23 mouse cellular contexts compared by ENCODE assay signal in the genomic region with DNA sequence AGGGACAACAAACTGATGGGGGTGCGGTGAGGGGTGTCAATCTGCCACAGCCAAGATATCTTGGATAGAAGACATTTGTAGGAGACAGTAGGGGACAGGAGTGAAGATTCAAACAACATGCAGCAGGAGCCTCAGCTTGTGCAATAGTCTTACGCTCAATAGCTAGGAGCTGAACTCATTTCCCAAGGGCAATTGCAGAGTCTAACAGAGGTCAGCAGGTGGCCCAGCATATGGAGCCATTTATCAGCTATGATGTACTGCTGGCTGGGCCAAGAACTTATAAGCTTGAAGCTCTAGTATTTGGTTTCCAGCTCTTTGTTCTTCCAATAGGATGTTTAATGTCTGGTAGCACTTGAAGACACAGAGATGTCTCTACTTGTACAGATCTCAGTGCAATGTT. TPM values are rescaled to one million over a fixed set of nuclear protein-coding genes. Genes with fewer than 3 reads are reported as not detected.
DNase-seq lines count a peak whose midpoint lies in the region; ATAC-seq and TF ChIP-seq lines count a peak whose summit lies in the region.
"Had no signal": no experiment of that assay in that cellular context is flagged by ENCODE, and none has a peak within 500 bp of the region (broad histone marks: within the 10 kb centered on the region; RNA-seq: fewer than 3 reads in every experiment).

No protein-coding gene starts in this region.

- TF ChIP-seq POLR2A in myocyte (IDR thresholded peaks at IDR 0.05; ENCODE audit: insufficient read length, low read depth), result no peak

- no peaks in the 10 kb centered on the region for H3K36me3 ChIP-seq in embryonic facial prominence, embryonic 10.5 days (replicated peaks)
- no peaks in the 10 kb centered on the region for H3K36me3 ChIP-seq in myocyte (ENCODE audit: control insufficient read depth, insufficient read depth)
- no peaks in the 10 kb centered on the region for H3K36me3 ChIP-seq in neural tube, embryonic 15.5 days
- H3K36me3 ChIP-seq: embryonic facial prominence, embryonic 12.5 days; forebrain, embryonic 12.5 days; heart, embryonic 13.5 days; hindbrain, embryonic 15.5 days had no signal

- no peak overlapping the region for H3K27ac ChIP-seq in embryonic facial prominence, embryonic 10.5 days (replicated peaks)
- no peak overlapping the region for H3K27ac ChIP-seq in neural tube, embryonic 15.5 days (replicated peaks)
- H3K27ac ChIP-seq: embryonic facial prominence, embryonic 12.5 days; forebrain, embryonic 12.5 days; heart, embryonic 13.5 days; hindbrain, embryonic 15.5 days had no signal

- no peaks in the 10 kb centered on the region for H3K27me3 ChIP-seq in embryonic facial prominence, embryonic 10.5 days (replicated peaks; ENCODE audit: low read depth, poor library complexity, severe bottlenecking)
- no peaks in the 10 kb centered on the region for H3K27me3 ChIP-seq in myocyte (ENCODE audit: control insufficient read depth, insufficient read depth, insufficient read length)
- no peaks in the 10 kb centered on the region for H3K27me3 ChIP-seq in neural tube, embryonic 15.5 days (replicated peaks)
- H3K27me3 ChIP-seq: embryonic facial prominence, embryonic 12.5 days; forebrain, embryonic 12.5 days; heart, embryonic 13.5 days; hindbrain, embryonic 15.5 days; Patski had no signal

- no peaks in the 10 kb centered on the region for H3K9me3 ChIP-seq in embryonic facial prominence, embryonic 10.5 days
- no peaks in the 10 kb centered on the region for H3K9me3 ChIP-seq in neural tube, embryonic 15.5 days (replicated peaks)
- H3K9me3 ChIP-seq: embryonic facial prominence, embryonic 12.5 days; forebrain, embryonic 12.5 days; heart, embryonic 13.5 days; hindbrain, embryonic 15.5 days had no signal

- no peak overlapping the region for H3ac ChIP-seq in myocyte (ENCODE audit: control insufficient read depth, insufficient read length)

- no peak overlapping the region for H3K4me3 ChIP-seq in embryonic facial prominence, embryonic 10.5 days
- H3K4me3 ChIP-seq in myocyte, result no peak overlapping the region
- no peak overlapping the region for H3K4me3 ChIP-seq in neural tube, embryonic 15.5 days (replicated peaks)
- H3K4me3 ChIP-seq: embryonic facial prominence, embryonic 12.5 days; forebrain, embryonic 12.5 days; heart, embryonic 13.5 days; hindbrain, embryonic 15.5 days had no signal

- no peaks in the 10 kb centered on the region for H3K79me2 ChIP-seq in myocyte (ENCODE audit: control insufficient read depth, insufficient read depth)

- no peak for ATAC-seq in neural tube, embryonic 15.5 days (ENCODE audit: low FRiP score)
- ATAC-seq: activated CD4-positive, CD25-positive, alpha-beta regulatory T cell, adult 4 months; forebrain, embryonic 16.5 days; intestine, embryonic 16.5 days; Patski had no signal

- H3K9ac ChIP-seq in neural tube, embryonic 15.5 days (replicated peaks), result no peak overlapping the region
- H3K9ac ChIP-seq: embryonic facial prominence, embryonic 12.5 days; forebrain, embryonic 12.5 days; heart, embryonic 13.5 days; hindbrain, embryonic 15.5 days had no signal

- WGBS in embryonic facial prominence, embryonic 10.5 days, result 70% methylated on average over 2 of the region's 2 CpGs
- 84% methylated on average over 2 of the region's 2 CpGs for WGBS in neural tube, embryonic 15.5 days

- H3K4me1 ChIP-seq in embryonic facial prominence, embryonic 10.5 days, result peaks cover 4% of the 10 kb centered on the region; the same call in 1 of the 2 replicates
- H3K4me1 ChIP-seq in neural tube, embryonic 15.5 days, result no peaks in the 10 kb centered on the region
- H3K4me1 ChIP-seq: embryonic facial prominence, embryonic 12.5 days; forebrain, embryonic 12.5 days; heart, embryonic 13.5 days; hindbrain, embryonic 15.5 days had no signal

- peak; percentile 22 for DNase-seq in embryo, embryonic 10 days (ENCODE audit: low spot score)
- DNase-seq in embryo, embryonic 9.5 days (ENCODE audit: extremely low spot score), result no peak
- DNase-seq in 3T3-L1 (ENCODE audit: low read depth, low spot score), result peak; percentile 20
- peak; percentile 17 for DNase-seq in embryonic facial prominence, embryonic 10.5 days (ENCODE audit: low spot score)
- DNase-seq in left cerebral cortex, adult 9 months (ENCODE audit: low spot score in 2 of 2), result no peak
- DNase-seq: adrenal gland, adult 2 months; adrenal gland, postnatal 25 days; cerebellum, adult 18-20 months; cerebellum, postnatal 10 days; gastrocnemius, postnatal 14 days; heart, postnatal 36 days had no signal

- H3K4me2 ChIP-seq in myocyte (ENCODE audit: low read depth), result no peak overlapping the region
- H3K4me2 ChIP-seq in neural tube, embryonic 15.5 days, result no peak overlapping the region
- H3K4me2 ChIP-seq: embryonic facial prominence, embryonic 12.5 days; forebrain, embryonic 12.5 days; heart, embryonic 13.5 days; hindbrain, embryonic 15.5 days had no signal

TF ChIP-seq in myocyte, 11 proteins besides CTCF, POLR2A, EP300 and RAD21:
- TF ChIP-seq CEBPB (IDR thresholded peaks at IDR 0.05; ENCODE audit: insufficient read depth, poor library complexity, severe bottlenecking), result peak; percentile 13; the same call in 1 of the 2 replicates
- TF ChIP-seq E2F4 (IDR thresholded peaks at IDR 0.05; ENCODE audit: insufficient read depth), result no peak

RNA-seq across cellular contexts. Expression of a gene that starts 9.3 kb away (rescaled TPM):
- 0.10 TPM in 1 of 2 replicates, not detected in the other for polyA plus RNA-seq in embryonic facial prominence, embryonic 10.5 days (2016; fragmentation: Nextera tagmentation; extraction: Ambion mirVana)
- 0.08 TPM for polyA plus RNA-seq in myocyte (2012; fragmentation: generic; extraction: Trizol)
- polyA plus RNA-seq in neural tube, embryonic 15.5 days (2015; fragmentation: Nextera tagmentation; extraction: Ambion mirVana), result 0.08 and 0.09 TPM in 2 replicates
- polyA plus RNA-seq: adrenal gland, adult 2 months; forebrain, embryonic 12.5 days; forebrain, embryonic 16.5 days; frontal cortex, adult 2 months; hindbrain, embryonic 11.5 days had no signal

Comparison
In these comparisons a context has a peak if more than half of its experiments do, and no peak if none do; other contexts are left out.
1. DNase-seq: peak in embryo, embryonic 10 days (single experiment), 3T3-L1 (single experiment) and embryonic facial prominence, embryonic 10.5 days (single experiment); none in embryo, embryonic 9.5 days (single experiment) and left cerebral cortex, adult 9 months (0 of 2).